Mouse (Mus musculus) common myeloid progenitor, adult 5-6 weeks (primary cell): Measurements from ENCODE around the gene Csf2rb2. TPM values are rescaled to one million over a fixed set of nuclear protein-coding genes. Genes with fewer than 3 reads are reported as not detected.

Experiments
- total RNA-seq: library from RNA; stranded (forward); fragments of 200-1000, 187-1606 nt; gene quantifications from 2 replicates; pipeline ENCODE4 v1.2.3, GENCODE M21; 2017

Csf2rb2 gene
- total RNA-seq, 1 experiment from 2014 or later = 1.2 TPM

Other genes starting within 250 kb of the Csf2rb2 start
- not detected in 2 replicates for gene Cacng2, start 185.7 kb downstream of the Csf2rb2 start, total RNA-seq
- 14.3 and 18.2 TPM in 2 replicates for gene Ift27, start 131.6 kb downstream of the Csf2rb2 start, total RNA-seq
- not detected in 2 replicates for gene Pvalb, start 99.3 kb downstream of the Csf2rb2 start, total RNA-seq
- 42.8 and 82.2 TPM in 2 replicates for gene Ncf4, start 60.9 kb downstream of the Csf2rb2 start, total RNA-seq
- gene Csf2rb, start 20.0 kb upstream of the Csf2rb2 start, total RNA-seq = 18.1 and 33.5 TPM in 2 replicates
- gene Tex33, start 90.2 kb upstream of the Csf2rb2 start, total RNA-seq = not detected in 2 replicates
- gene Tst, start 100.2 kb upstream of the Csf2rb2 start, total RNA-seq = 7.3 and 11.1 TPM in 2 replicates
- 22.9 and 45.3 TPM in 2 replicates for gene Mpst, start 100.7 kb upstream of the Csf2rb2 start, total RNA-seq
- gene Kctd17, start 122.8 kb upstream of the Csf2rb2 start, total RNA-seq = 11.8 and 22.8 TPM in 2 replicates
- gene Tmprss6, start 162.9 kb upstream of the Csf2rb2 start, total RNA-seq = not detected in 2 replicates
- gene Il2rb, start 189.6 kb upstream of the Csf2rb2 start, total RNA-seq = 0.19 and 1.9 TPM in 2 replicates
- 0.24 and 0.50 TPM in 2 replicates for gene C1qtnf6, start 225.7 kb upstream of the Csf2rb2 start, total RNA-seq
- gene Sstr3, start 239.0 kb upstream of the Csf2rb2 start, total RNA-seq = not detected in 2 replicates